Mouse (Mus musculus): ENCODE measurements around the gene Hnrnpdl. TPM values are rescaled to one million over a fixed set of nuclear protein-coding genes. Genes with fewer than 3 reads are reported as not detected.

The Hnrnpdl gene
- polyA plus RNA-seq, 1 experiment: 543 TPM

DNA sequence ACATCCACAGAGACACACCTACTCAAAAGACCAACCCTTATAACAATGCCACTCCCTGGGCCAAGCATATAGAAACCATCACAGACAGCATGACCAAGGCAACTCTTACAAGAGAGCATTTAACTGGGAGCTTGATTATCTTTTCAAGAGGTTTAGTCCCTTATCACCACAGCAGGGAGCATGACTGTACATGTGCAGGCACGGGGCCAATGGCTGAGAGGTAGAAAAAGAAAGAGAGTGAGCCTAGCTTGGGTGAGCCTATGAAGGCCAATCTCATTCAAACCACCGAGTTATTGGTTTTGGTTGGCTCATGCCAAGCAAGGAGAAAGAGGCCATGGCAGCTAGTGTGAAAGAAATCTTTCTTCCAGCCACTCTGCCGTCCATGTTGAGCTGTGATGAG is 34.0 kb downstream of the Hnrnpdl start:
- Histone ChIP-seq H3K4me1 (ENCODE audit: control insufficient read depth, insufficient read depth, low read length) (no peaks in the 10 kb centered on the region), H3K4me3 (ENCODE audit: insufficient read depth, low read depth, low read length) (no peak overlapping the region), H3K27ac (ENCODE audit: insufficient read depth, low read depth, low read length) (no peak overlapping the region)
- TF ChIP-seq CTCF (IDR thresholded peaks at IDR 0.05; ENCODE audit: insufficient read depth, low read depth, low read length) (no peak), POLR2A (IDR thresholded peaks at IDR 0.05; ENCODE audit: insufficient read depth, low read depth, low read length) (no peak)
- 45% methylated on average over 3 of the region's 3 CpGs for WGBS

GRCm38 (mm10) chr5:100003895-100004294 is 35.6 kb downstream of the Hnrnpdl start:
- Histone ChIP-seq H3K4me1 (ENCODE audit: control insufficient read depth, insufficient read depth, low read length) (no peaks in the 10 kb centered on the region), H3K27ac (ENCODE audit: insufficient read depth, low read depth, low read length) (no peak overlapping the region), H3K4me3 (ENCODE audit: insufficient read depth, low read depth, low read length) (no peak overlapping the region)
- TF ChIP-seq POLR2A (IDR thresholded peaks at IDR 0.05; ENCODE audit: insufficient read depth, low read depth, low read length) (no peak), CTCF (IDR thresholded peaks at IDR 0.05; ENCODE audit: insufficient read depth, low read depth, low read length) (no peak)
- 83% methylated on average over 4 of the region's 4 CpGs for WGBS

DNA sequence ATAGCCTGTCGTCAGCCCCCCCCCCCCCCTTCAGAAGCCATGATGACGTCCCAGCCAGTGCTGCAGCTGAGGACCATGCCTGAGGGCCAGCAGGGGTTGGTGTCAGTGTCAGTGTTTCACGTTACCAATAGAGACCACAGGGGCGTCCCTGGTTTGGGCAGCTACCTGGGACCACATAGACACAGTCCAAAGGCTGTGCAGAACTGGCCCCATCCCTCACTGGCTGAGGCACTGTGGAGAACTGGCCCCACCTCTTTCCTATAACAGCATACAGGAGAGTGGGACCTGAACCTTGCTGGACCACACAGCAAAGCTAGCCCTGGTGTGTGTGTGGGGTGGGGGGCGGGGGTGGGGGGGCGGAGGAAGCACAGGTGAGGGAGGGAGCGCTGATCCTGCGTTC is 39.0 kb downstream of the Hnrnpdl start:
- 60% methylated on average over 8 of the region's 8 CpGs for WGBS
- TF ChIP-seq CTCF (IDR thresholded peaks at IDR 0.05; ENCODE audit: insufficient read depth, low read depth, low read length): no peak
- no peak for TF ChIP-seq POLR2A (IDR thresholded peaks at IDR 0.05; ENCODE audit: insufficient read depth, low read depth, low read length)
- Histone ChIP-seq H3K4me1 (ENCODE audit: control insufficient read depth, insufficient read depth, low read length) (no peaks in the 10 kb centered on the region), H3K27ac (ENCODE audit: insufficient read depth, low read depth, low read length) (no peak overlapping the region), H3K4me3 (ENCODE audit: insufficient read depth, low read depth, low read length) (no peak overlapping the region)

- Histone ChIP-seq H3K4me3 (ENCODE audit: insufficient read depth, low read depth, low read length) (no peak overlapping the region), H3K27ac (ENCODE audit: insufficient read depth, low read depth, low read length) (no peak overlapping the region), H3K4me1 (ENCODE audit: control insufficient read depth, insufficient read depth, low read length) (no peaks in the 10 kb centered on the region)
- TF ChIP-seq POLR2A (IDR thresholded peaks at IDR 0.05; ENCODE audit: insufficient read depth, low read depth, low read length) (no peak), CTCF (IDR thresholded peaks at IDR 0.05; ENCODE audit: insufficient read depth, low read depth, low read length) (no peak)
- 80% methylated on average over 7 of the region's 7 CpGs for WGBS
Observed at GRCm38 (mm10) chr5:100000048-100000447, 39.4 kb downstream of the Hnrnpdl start.

GRCm38 (mm10) chr5:99994680-99995079 is 44.8 kb downstream of the Hnrnpdl start:
- H3K4me3 ChIP-seq (ENCODE audit: insufficient read depth, low read depth, low read length): no peak overlapping the region
- TF ChIP-seq POLR2A (IDR thresholded peaks at IDR 0.05; ENCODE audit: insufficient read depth, low read depth, low read length): no peak
- no peak for TF ChIP-seq CTCF (IDR thresholded peaks at IDR 0.05; ENCODE audit: insufficient read depth, low read depth, low read length)
- no peak overlapping the region for H3K27ac ChIP-seq (ENCODE audit: insufficient read depth, low read depth, low read length)
- 94% methylated on average over 3 of the region's 3 CpGs for WGBS
- no peaks in the 10 kb centered on the region for H3K4me1 ChIP-seq (ENCODE audit: control insufficient read depth, insufficient read depth, low read length)

DNA sequence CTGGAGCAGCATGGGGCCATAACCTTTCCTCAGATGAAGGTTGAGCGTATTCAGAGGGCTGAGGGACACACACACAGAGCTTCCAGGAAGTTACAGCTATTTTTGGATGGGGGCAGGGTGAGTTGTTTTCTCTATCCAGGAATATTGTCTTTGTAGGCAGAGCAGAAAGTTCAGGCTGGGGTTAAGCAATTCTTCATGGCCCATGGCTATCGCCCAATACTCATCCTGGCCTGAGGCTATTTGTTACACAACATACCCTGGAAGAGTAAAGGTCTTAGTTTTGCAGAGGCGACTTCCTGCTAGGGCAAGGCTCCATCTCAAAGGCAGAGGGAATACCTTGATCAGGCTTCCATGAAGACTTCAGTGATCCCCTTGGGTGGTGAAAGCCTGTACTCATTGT is 45.3 kb downstream of the Hnrnpdl start:
- TF ChIP-seq CTCF (IDR thresholded peaks at IDR 0.05; ENCODE audit: insufficient read depth, low read depth, low read length): no peak
- no peak for TF ChIP-seq POLR2A (IDR thresholded peaks at IDR 0.05; ENCODE audit: insufficient read depth, low read depth, low read length)
- no peaks in the 10 kb centered on the region for H3K4me1 ChIP-seq (ENCODE audit: control insufficient read depth, insufficient read depth, low read length)
- 86% methylated on average over 3 of the region's 3 CpGs for WGBS
- no peak overlapping the region for H3K27ac ChIP-seq (ENCODE audit: insufficient read depth, low read depth, low read length)
- no peak overlapping the region for H3K4me3 ChIP-seq (ENCODE audit: insufficient read depth, low read depth, low read length)

Other genes starting within 250 kb of the Hnrnpdl start
- not detected in 2 replicates for gene Vamp9, start 133.4 kb downstream of the Hnrnpdl start, polyA plus RNA-seq (2012; ENCODE audit: insufficient read depth, insufficient read length, low replicate concordance, missing spikeins)
- 775 TPM in 1 of 2 replicates, not detected in the other for gene Hnrnpd, start 60.7 kb downstream of the Hnrnpdl start, polyA plus RNA-seq (2012; ENCODE audit: insufficient read depth, insufficient read length, low replicate concordance, missing spikeins)
- not detected in 2 replicates for gene 4930524J08Rik, start 60.6 kb downstream of the Hnrnpdl start, polyA plus RNA-seq (2012; ENCODE audit: insufficient read depth, insufficient read length, low replicate concordance, missing spikeins)
- gene Enoph1, start 321 bp upstream of the Hnrnpdl start, polyA plus RNA-seq (2012; ENCODE audit: insufficient read depth, insufficient read length, low replicate concordance, missing spikeins): not detected in 2 replicates
- gene Tmem150c, start 120.1 kb upstream of the Hnrnpdl start, polyA plus RNA-seq (2012; ENCODE audit: insufficient read depth, insufficient read length, low replicate concordance, missing spikeins): not detected in 2 replicates

Data from olfactory bulb, adult 2 months (tissue).